Mouse (Mus musculus) stomach, embryonic 15.5 days (tissue): Measurements from ENCODE around the gene Cdkl4. TPM values are rescaled to one million over a fixed set of nuclear protein-coding genes. Genes with fewer than 3 reads are reported as not detected.
"Not testable (repeated sequence)": the region's sequence is repeated elsewhere in the genome, so short reads cannot be mapped to it uniquely, and the experiment has no call there.

Source experiments
- ATAC-seq: fragments of 200-750 bp; cut with Nextera tagmentation; 2 replicates; pipeline ENCODE4 v1.8.0; 2017; ENCODE audit warnings: low read depth, moderate number of reproducible peaks, moderate TSS enrichment; ENCODE audit not compliant: insufficient read depth, low FRiP score
- H3K27ac ChIP-seq: fragments of 300-500 bp; sonication (generic); 2 replicates; pipeline ENCODE4 v1.5.1; 2015; ENCODE audit warnings: mild to moderate bottlenecking, inconsistent platforms
- H3K27me3 ChIP-seq: fragments of 300-500 bp; sonication (generic); replicated peaks from 2 replicates; pipeline ENCODE4 v1.6.1; 2015; ENCODE audit warnings: inconsistent platforms
- H3K36me3 ChIP-seq: fragments of 300-500 bp; sonication (generic); 2 replicates; pipeline ENCODE4 v1.6.1; 2015; ENCODE audit warnings: inconsistent platforms
- H3K4me1 ChIP-seq: fragments of 300-500 bp; sonication (generic); 2 replicates; pipeline ENCODE4 v1.6.1; 2015; ENCODE audit warnings: inconsistent platforms
- H3K4me2 ChIP-seq: fragments of 300-500 bp; sonication (generic); 2 replicates; pipeline ENCODE4 v1.6.1; 2015; ENCODE audit warnings: mild to moderate bottlenecking, inconsistent platforms
- H3K4me3 ChIP-seq: fragments of 300-500 bp; sonication (generic); replicated peaks from 2 replicates; pipeline ENCODE4 v1.5.1; 2015; ENCODE audit warnings: inconsistent platforms
- H3K9ac ChIP-seq: fragments of 300-500 bp; sonication (generic); 2 replicates; pipeline ENCODE4 v1.6.1; 2015; ENCODE audit warnings: inconsistent platforms
- H3K9me3 ChIP-seq: fragments of 300-500 bp; sonication (generic); 2 replicates; pipeline ENCODE4 v1.6.1; 2016; ENCODE audit warnings: inconsistent platforms
- WGBS: fragments of 180-500 bp; shearing (Covaris S2); methylation state at CpG from one replicate; pipeline ENCODE4 v1.1.7; 2015; 5-methylcytosine and 5-hydroxymethylcytosine counted together
- polyA plus RNA-seq: library from polyadenylated mRNA; unstranded; fragments of >200 nt; fragmentation: Nextera tagmentation; extraction: Ambion mirVana; gene quantifications from 2 replicates; pipeline ENCODE4 v1.2.1, GENCODE M21; 2015

Cdkl4 gene
- polyA plus RNA-seq, 1 experiment from 2014 or later: 0.26 TPM

DNA sequence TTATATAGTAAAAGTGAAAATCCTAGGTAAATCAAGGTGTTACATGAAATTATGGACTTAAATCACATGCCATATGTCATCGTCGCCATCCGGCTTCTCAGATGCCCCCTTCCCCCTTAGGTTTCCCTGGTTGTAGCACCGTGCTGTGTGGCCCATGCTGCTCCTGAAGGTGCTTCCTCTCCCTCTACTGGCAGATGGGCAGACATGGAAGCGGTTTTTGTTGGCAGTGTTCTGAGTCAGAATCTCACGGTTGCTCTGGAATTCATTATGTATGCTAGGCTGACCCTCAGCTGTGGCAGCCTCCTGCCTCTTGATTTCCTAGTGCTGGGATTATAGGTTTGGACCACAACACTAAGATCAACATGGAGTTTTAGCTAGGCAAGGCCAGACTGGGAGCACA, 40.5 kb downstream of the Cdkl4 start:
- no peak overlapping the region for H3K9ac ChIP-seq
- no peak overlapping the region for H3K4me2 ChIP-seq
- ATAC-seq: no peak
- H3K27ac ChIP-seq: no peak overlapping the region
- 65% methylated on average over 6 of the region's 6 CpGs for WGBS
- H3K4me1 ChIP-seq: no peaks in the 10 kb centered on the region
- no peaks in the 10 kb centered on the region for H3K27me3 ChIP-seq
- H3K36me3 ChIP-seq: no peaks in the 10 kb centered on the region
- no peaks in the 10 kb centered on the region for H3K9me3 ChIP-seq
- H3K4me3 ChIP-seq: no peak overlapping the region

DNA sequence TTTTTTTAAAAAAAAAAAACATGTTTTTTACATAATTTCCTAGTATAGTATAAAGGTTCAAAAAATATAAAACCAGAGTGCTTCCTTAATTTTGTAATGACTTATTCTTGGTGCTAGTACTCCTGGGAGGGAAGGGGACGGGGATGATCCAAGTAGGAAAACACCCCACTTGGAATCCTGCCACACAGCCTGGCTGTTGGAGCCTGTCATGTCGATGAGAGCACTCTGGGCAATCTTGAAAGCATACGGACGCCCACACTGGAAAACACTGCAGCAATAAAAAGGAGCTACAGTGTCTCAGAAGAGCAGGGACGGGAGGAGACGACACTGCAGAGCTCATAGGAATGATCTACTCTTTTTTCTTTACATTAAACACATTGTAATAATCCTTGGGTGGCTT, 42.0 kb downstream of the Cdkl4 start:
- Histone ChIP-seq H3K9me3 (no peaks in the 10 kb centered on the region), H3K27ac (no peak overlapping the region), H3K27me3 (no peaks in the 10 kb centered on the region), H3K4me3 (no peak overlapping the region), H3K36me3 (no peaks in the 10 kb centered on the region), H3K4me2 (no peak overlapping the region), H3K4me1 (no peaks in the 10 kb centered on the region), H3K9ac (no peak overlapping the region)
- 57% methylated on average over 6 of the region's 6 CpGs for WGBS
- no peak for ATAC-seq

DNA sequence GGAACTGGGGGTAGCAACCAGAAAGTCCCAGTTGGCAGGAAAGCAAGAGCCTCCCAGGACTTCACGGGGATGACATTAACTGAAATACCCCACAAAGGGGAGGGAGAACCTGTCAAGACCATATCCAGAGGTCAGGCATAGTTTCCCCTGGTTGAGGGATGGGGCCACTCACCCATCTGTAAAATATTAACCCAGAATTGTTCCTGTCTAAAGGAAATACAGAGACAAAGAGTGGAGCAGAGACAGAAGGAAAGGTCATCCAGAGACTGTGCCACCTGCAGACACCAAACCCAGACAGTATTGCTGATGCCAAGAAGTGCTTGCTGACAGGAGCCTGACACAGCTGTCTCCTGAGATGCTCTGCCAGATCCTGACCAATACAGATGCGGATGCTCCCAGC, 46.3 kb downstream of the Cdkl4 start:
- not testable (repeated sequence) for H3K4me2 ChIP-seq, H3K4me3 ChIP-seq, H3K27me3 ChIP-seq, H3K36me3 ChIP-seq, H3K4me1 ChIP-seq, H3K9me3 ChIP-seq, H3K9ac ChIP-seq, ATAC-seq, H3K27ac ChIP-seq
- 64% methylated on average over 2 of the region's 2 CpGs for WGBS

DNA sequence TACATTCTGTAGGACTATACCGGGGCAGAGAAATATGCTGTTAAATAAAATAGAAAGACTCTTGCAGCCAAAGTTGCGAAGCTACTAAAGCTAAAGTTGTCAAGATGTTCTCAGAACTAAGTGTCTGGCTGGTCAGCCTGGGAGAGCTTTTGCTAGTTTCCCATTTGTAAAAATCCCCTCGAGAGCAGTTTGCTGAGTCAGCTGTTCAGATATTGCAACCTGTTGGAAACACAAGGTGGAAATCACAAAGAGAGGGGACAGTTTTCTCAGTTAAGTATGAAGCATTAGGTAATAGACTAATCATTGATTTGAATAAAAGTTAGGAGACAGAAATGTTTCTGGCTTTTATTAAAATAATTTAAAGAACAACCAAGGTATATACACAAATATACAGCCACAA, 54.4 kb downstream of the Cdkl4 start:
- Histone ChIP-seq H3K4me2 (no peak overlapping the region), H3K27me3 (no peaks in the 10 kb centered on the region), H3K4me1 (no peaks in the 10 kb centered on the region), H3K9me3 (no peaks in the 10 kb centered on the region), H3K27ac (no peak overlapping the region), H3K4me3 (no peak overlapping the region), H3K36me3 (no peaks in the 10 kb centered on the region), H3K9ac (no peak overlapping the region)
- 76% methylated on average over 3 of the region's 3 CpGs for WGBS
- ATAC-seq: no peak

DNA sequence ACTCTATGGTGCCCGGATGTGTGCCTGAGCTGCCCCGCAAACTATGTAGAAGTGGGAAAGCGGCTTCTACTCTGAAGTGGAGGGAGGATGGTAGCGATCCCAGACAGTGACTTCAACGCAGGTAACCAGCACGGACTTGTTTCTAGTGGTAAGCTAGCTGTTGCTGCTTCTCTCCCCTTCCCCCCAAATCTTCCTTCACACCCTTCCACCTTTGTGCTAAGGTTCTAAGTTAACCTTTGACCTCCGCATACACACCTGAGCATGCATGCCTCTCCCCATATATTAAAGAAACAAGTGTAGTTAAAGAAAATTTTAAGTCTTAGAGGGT, 55.4 kb downstream of the Cdkl4 start:
- 71% methylated on average over 7 of the region's 7 CpGs for WGBS

DNA sequence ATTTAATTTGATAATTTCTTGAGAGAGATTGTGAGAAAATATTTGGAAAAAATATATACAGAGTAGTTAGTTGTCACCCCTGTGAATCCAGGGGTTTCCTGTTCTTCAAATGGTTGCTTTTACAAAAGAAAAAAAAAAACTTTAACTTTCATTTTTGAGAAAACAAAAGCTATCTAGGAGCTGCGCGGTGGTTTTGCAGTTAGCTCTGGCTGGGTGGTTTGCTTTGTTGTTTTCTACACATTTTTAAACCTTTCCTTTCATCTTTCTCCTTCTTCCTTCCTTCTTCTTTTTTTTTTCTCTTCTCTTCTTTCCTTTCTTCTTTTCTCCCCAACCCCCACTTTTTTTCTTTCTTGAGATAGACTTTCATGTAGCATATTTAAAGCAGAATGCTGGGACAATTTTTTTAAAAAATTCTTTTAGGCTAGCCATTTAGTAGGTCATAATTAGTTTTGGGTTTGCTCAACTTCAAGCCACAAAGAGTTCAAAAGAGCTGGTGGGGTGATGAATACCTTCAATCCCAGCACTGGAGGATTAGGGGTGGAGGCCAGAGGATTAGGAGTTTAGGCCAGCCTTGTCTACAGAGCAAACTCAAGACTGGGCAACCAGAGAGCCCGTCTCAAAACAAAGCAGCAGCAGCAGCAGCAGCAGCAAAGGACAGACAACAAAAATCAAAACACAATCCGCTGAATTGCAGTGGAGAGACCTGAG, 55.9 kb downstream of the Cdkl4 start:
- Histone ChIP-seq H3K27ac (no peak overlapping the region), H3K4me1 (no peaks in the 10 kb centered on the region), H3K36me3 (no peaks in the 10 kb centered on the region), H3K9ac (no peak overlapping the region), H3K4me3 (no peak overlapping the region), H3K4me2 (no peak overlapping the region), H3K27me3 (no peaks in the 10 kb centered on the region), H3K9me3 (no peaks in the 10 kb centered on the region)
- WGBS: 66% methylated on average over 4 of the region's 4 CpGs
- ATAC-seq: no peak

More for the DNA sequence above, 55.4 kb downstream of the Cdkl4 start:
- Histone ChIP-seq H3K27me3 (no peaks in the 10 kb centered on the region), H3K9ac (no peak overlapping the region), H3K27ac (no peak overlapping the region), H3K4me1 (no peaks in the 10 kb centered on the region), H3K9me3 (no peaks in the 10 kb centered on the region), H3K4me2 (no peak overlapping the region), H3K4me3 (no peak overlapping the region), H3K36me3 (no peaks in the 10 kb centered on the region)
- ATAC-seq: no peak

DNA sequence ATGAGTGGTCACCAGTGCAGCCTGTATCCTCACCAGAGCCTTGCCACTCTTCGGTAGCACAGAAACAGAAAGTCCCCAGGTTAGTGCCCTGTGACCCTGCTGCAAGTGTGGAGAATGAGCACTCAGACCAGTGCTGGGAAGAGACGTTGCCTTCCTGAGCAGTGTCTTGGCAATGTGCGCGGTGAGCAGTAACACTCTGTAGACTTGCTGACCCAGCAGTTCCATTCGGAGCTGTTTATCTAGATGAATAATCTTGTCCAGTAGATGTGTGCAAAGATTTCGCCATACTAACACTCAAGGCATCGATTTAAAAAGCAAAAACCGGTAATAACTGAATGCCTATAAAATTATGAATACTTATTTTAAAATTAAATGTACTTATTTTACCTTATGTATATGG, 57.1 kb downstream of the Cdkl4 start:
- ATAC-seq: no peak
- no peaks in the 10 kb centered on the region for H3K4me1 ChIP-seq
- H3K36me3 ChIP-seq: no peaks in the 10 kb centered on the region
- H3K9ac ChIP-seq: no peak overlapping the region
- no peak overlapping the region for H3K4me2 ChIP-seq
- no peaks in the 10 kb centered on the region for H3K9me3 ChIP-seq
- no peak overlapping the region for H3K27ac ChIP-seq
- no peaks in the 10 kb centered on the region for H3K27me3 ChIP-seq
- H3K4me3 ChIP-seq: no peak overlapping the region
- WGBS: 70% methylated on average over 8 of the region's 8 CpGs

DNA sequence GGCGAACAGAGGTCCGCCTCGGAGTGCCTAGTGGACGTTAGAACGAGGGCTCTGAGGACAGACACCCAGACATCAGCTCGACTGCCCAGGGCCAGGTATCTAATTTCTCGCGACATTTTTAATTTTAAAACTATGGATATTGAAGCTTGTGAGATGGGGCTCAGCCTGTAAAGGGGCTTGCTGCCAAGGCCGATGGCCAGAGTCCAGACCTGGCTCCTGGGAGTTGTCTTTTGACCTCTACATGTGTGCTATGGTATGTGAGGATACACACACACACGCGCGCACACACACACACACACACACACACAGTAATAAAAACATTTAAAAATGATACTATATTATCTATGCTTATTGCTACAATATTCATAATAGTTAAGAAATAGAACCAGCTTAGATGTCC, 58.8 kb downstream of the Cdkl4 start:
- H3K4me2 ChIP-seq: no peak overlapping the region
- no peaks in the 10 kb centered on the region for H3K27me3 ChIP-seq
- H3K27ac ChIP-seq: no peak overlapping the region
- H3K9ac ChIP-seq: no peak overlapping the region
- H3K9me3 ChIP-seq: no peaks in the 10 kb centered on the region
- no peak for ATAC-seq
- H3K4me3 ChIP-seq: no peak overlapping the region
- H3K36me3 ChIP-seq: no peaks in the 10 kb centered on the region
- H3K4me1 ChIP-seq: no peaks in the 10 kb centered on the region
- 89% methylated on average over 12 of the region's 12 CpGs for WGBS

DNA sequence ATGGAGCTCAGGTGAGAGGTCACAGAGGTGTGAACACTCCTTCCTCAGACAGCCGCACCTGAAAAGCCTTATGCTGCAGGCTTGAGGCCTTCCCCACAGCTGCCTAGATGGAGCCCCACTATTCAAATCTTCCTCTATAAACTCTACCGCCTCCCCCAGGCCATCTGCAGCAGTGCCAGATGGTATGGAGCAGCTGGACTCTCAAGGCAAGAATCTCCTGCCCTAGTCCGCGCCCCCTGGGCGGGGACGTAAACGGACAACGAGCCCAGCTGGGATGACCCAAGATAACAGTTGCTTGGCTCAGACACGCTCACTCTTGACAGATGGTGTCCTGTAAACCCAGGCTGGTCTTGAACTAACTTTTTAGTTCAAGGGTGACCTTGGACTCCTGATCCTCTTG, 60.4 kb downstream of the Cdkl4 start:
- no peaks in the 10 kb centered on the region for H3K27me3 ChIP-seq
- 63% methylated on average over 9 of the region's 9 CpGs for WGBS
- no peaks in the 10 kb centered on the region for H3K4me1 ChIP-seq
- H3K36me3 ChIP-seq: no peaks in the 10 kb centered on the region
- no peaks in the 10 kb centered on the region for H3K9me3 ChIP-seq
- no peak overlapping the region for H3K9ac ChIP-seq
- no peak overlapping the region for H3K4me2 ChIP-seq
- no peak overlapping the region for H3K27ac ChIP-seq
- no peak; the same call in 1 of the 2 replicates for ATAC-seq
- H3K4me3 ChIP-seq: no peak overlapping the region

DNA sequence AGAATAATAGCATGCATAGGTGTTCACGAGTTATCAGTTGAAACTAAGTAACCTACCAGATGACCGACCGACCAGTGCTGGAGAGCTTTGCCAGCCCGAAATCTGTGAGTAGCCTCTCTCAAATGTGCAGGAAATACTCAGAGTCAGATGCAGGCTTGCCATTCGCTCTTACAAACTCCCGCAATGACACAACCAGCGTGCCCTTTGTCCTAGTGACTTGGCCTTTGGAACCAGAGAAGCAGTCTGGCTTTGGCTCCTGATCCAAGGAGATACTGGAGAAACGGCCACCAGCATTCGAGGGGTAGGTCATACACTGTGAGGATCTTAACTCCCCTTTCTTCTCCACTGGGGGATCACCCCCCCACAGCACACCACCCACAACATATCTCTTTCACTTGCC, 61.7 kb downstream of the Cdkl4 start:
- WGBS: 86% methylated on average over 9 of the region's 9 CpGs
- ATAC-seq: no peak
- Histone ChIP-seq H3K36me3 (no peaks in the 10 kb centered on the region), H3K4me3 (no peak overlapping the region), H3K4me1 (no peaks in the 10 kb centered on the region), H3K9me3 (no peaks in the 10 kb centered on the region), H3K27me3 (no peaks in the 10 kb centered on the region), H3K4me2 (no peak overlapping the region), H3K27ac (no peak overlapping the region), H3K9ac (no peak overlapping the region)

DNA sequence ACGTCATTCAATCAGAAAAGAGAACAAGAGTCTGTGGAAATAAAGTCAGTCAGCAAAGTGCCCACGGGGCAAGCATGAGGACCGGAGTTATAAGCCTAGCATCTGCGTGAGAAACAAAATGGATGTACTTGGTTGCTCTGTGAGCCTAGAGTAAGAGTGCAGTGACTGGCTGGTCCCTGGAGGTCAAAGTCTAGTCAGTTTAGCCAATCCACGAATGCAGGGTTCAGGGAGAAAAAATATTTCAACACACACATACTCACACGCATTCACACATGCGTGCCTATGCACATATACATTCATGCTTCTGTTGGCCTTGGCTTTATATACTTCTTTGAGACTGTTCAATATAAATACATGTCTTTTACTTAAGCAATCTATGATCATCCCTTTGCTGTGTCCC, 62.1 kb downstream of the Cdkl4 start:
- Histone ChIP-seq H3K27ac (no peak overlapping the region), H3K36me3 (no peaks in the 10 kb centered on the region), H3K9me3 (no peaks in the 10 kb centered on the region), H3K9ac (no peak overlapping the region), H3K27me3 (no peaks in the 10 kb centered on the region), H3K4me2 (no peak overlapping the region), H3K4me1 (no peaks in the 10 kb centered on the region), H3K4me3 (no peak overlapping the region)
- whole genome bisulfite sequencing: 86% methylated on average over 7 of the region's 7 CpGs
- no peak for ATAC-seq

DNA sequence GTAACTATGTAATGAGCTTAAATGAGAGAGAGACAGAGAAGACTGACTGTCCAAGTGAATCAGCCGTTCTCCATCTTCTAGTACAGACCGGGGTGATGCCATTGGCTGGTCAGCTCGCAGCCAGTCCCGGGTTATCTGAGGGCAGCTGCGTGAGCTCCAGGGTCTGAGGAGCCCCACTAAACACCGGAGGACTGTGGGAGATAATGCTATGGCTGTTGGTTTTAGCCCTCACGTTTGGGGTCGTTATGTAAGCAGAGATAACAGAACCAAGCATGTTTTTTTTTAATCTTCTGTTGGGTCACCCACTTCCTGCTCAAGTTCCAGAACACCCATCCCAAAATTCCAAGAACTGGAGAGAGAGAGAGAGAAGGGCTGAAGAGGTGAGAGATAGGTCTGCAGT, 63.8 kb downstream of the Cdkl4 start:
- no peak overlapping the region for H3K27ac ChIP-seq
- ATAC-seq: no peak
- H3K4me1 ChIP-seq: no peaks in the 10 kb centered on the region
- no peaks in the 10 kb centered on the region for H3K9me3 ChIP-seq
- H3K9ac ChIP-seq: no peak overlapping the region
- WGBS: 35% methylated on average over 8 of the region's 8 CpGs
- no peak overlapping the region for H3K4me3 ChIP-seq
- no peaks in the 10 kb centered on the region for H3K27me3 ChIP-seq
- no peak overlapping the region for H3K4me2 ChIP-seq
- H3K36me3 ChIP-seq: no peaks in the 10 kb centered on the region

DNA sequence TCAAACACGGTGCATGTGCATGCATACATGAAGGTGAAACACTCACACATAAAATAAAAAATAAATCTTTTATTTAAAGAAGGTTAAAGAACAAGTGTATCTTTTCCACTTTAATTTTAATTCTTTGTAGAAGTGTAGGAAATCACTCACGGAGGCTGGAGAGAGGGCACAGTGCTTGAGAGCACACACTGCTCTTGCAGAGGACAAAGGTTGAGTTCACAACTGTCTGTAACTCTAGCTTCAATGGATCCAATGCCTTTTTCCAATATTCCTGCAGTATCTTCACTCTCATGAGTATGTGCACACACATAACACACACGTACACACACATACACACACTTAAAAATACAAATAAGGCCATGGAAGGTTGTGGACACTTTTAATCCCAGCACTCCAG, 67.2 kb downstream of the Cdkl4 start:
- Histone ChIP-seq H3K4me1 (no peaks in the 10 kb centered on the region), H3K36me3 (no peaks in the 10 kb centered on the region), H3K4me2 (no peak overlapping the region), H3K4me3 (no peak overlapping the region), H3K27me3 (no peaks in the 10 kb centered on the region), H3K27ac (no peak overlapping the region), H3K9ac (no peak overlapping the region), H3K9me3 (no peaks in the 10 kb centered on the region)
- 53% methylated on average over 3 of the region's 3 CpGs for WGBS
- ATAC-seq: no peak
